Mouse (Mus musculus) myocyte (in vitro differentiated cells): ENCODE data around the gene Lrrc1.

Experiments
- CEBPB ChIP-seq: IDR thresholded peaks from 2 replicates; pipeline ENCODE4 v1.6.1; 2011; ENCODE audit warnings: mild to moderate bottlenecking, moderate library complexity; ENCODE audit not compliant: poor library complexity, insufficient read depth, severe bottlenecking
- E2F4 ChIP-seq: IDR thresholded peaks from one replicate; pipeline ENCODE4 v1.6.1; 2011; ENCODE audit warnings: mild to moderate bottlenecking, control low read depth, moderate library complexity; ENCODE audit not compliant: insufficient read depth
- MAX ChIP-seq: IDR thresholded peaks from one replicate; pipeline ENCODE4 v1.6.1; 2011; ENCODE audit warnings: low read depth, mild to moderate bottlenecking, control low read depth
- MYOG ChIP-seq, 3 experiments: IDR thresholded peaks; one replicate each; pipeline ENCODE4 v1.6.1; 2011; ENCODE audit warnings: control low read depth in 2 of 3, low read depth in 2 of 3, mild to moderate bottlenecking in 2 of 3; ENCODE audit not compliant: insufficient read length in 2 of 3, control insufficient read depth in 1 of 3, insufficient read depth in 1 of 3
- POLR2A ChIP-seq: IDR thresholded peaks from one replicate; pipeline ENCODE4 v1.6.1; 2011; ENCODE audit warnings: low read depth, mild to moderate bottlenecking, control low read depth, moderate library complexity; ENCODE audit not compliant: insufficient read length
- POLR2AphosphoS2 ChIP-seq: IDR thresholded peaks from one replicate; pipeline ENCODE4 v1.6.1; 2011; ENCODE audit warnings: low read depth, control low read depth; ENCODE audit not compliant: insufficient read length
- SRF ChIP-seq: IDR thresholded peaks from one replicate; pipeline ENCODE4 v1.6.1; 2011; ENCODE audit warnings: low read depth; ENCODE audit not compliant: control insufficient read depth, insufficient read length
- TCF12 ChIP-seq: IDR thresholded peaks from one replicate; pipeline ENCODE4 v1.6.1; 2011; ENCODE audit warnings: mild to moderate bottlenecking, control low read depth; ENCODE audit not compliant: poor library complexity, insufficient read depth, severe bottlenecking
- USF1 ChIP-seq: IDR thresholded peaks from one replicate; pipeline ENCODE4 v1.6.1; 2011; ENCODE audit warnings: low read depth, mild to moderate bottlenecking, control low read depth, moderate library complexity

DNA sequence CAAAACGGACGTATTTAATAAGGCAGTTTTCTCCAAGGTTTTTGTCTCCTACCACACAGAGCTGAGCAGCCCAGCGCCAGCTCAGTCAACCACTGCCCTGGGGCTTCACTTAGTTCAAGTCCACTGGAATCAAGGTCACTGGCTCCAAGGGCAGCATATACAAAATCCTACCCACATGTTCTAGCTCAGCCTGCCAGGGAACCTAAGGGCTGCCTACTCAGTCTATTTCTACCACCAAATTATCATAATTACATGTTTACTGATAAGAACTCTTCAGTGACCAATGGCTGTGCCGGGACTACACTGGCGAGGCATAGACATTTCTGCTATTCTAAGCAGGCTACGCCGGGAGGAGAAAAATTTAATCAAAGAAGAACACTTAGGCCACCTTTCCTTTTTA lies 80.8 kb downstream of the Lrrc1 start:
- TF ChIP-seq POLR2A, result no peak
- TF ChIP-seq SRF, result no peak
- no peak for TF ChIP-seq TCF12
- no peak for TF ChIP-seq POLR2AphosphoS2
- TF ChIP-seq USF1, result no peak
- no peak for TF ChIP-seq CEBPB
- no peak for TF ChIP-seq MAX
- TF ChIP-seq E2F4, result no peak
- TF ChIP-seq MYOG (IDR thresholded peaks at IDR 0.05; ENCODE audit: control insufficient read depth in 1 of 3, insufficient read depth in 1 of 3, insufficient read length in 2 of 3, low read depth in 2 of 3), result no peak
